Mouse (Mus musculus) cerebellum, adult 11 months (tissue): ENCODE measurements around the gene Slc10a1.
"Not testable (repeated sequence)": the region's sequence is repeated elsewhere in the genome, so short reads cannot be mapped to it uniquely, and the experiment has no call there.

Experiments used
- DNase-seq: peaks from one replicate; pipeline ENCODE4 v3.0.0; 2022

Gene Slc10a1

DNA sequence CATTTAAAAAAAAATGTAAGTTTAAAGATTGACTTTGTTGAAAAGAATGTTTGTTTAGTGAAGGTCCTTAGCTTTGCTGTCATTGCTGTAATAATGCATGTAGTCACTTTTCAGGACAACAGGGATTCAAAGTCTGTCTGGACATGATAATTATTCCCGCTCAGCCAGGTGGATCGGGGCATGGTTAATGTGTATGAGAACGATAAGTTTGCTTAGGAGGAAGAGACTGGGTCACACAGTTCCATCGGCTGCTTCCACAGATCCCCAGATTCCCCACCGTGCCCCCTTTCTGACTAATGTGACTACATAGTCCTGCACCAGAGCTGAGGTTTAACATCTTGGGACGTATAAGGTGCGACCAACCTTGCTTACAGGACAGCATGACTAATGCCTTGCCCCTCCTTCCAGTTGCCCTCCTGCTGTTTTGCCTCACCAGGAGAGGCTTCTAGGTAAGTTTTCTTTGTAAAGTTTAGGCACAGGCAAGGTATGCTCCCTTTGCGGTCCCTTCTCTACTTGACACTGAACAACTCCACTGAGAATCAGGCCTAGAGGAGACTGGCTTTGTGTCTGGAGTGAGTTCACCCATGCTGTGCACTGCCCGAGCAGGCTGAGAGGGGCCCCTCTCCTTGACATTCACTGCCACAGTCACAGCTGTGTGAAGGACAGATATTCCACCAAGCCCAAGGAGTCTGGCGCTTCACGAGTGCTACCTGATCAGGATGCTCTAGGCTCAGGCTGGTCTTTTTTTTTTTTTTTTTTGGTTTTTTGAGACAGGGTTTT is 2.3 kb downstream of the Slc10a1 start:
- no peak for DNase-seq

DNA sequence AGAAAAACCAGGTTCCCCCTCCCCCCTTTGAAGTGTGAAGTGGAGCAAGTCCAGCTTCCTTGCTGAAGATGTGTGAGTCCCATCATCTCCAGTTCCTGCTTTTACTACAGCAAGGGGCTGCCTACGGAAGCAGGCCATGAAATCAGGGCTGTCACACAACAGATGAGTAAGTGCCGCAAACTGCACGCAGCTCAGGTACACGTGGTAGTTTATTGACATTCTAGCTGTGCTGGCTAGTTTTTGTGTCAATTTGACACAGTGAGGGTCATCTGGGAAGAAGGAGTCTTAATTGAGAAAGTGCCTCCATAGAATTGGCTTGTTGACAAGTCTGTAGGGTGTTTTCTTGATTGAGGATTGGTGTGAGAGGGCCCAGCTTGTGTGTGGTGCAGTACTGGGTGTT is 5.9 kb downstream of the Slc10a1 start:
- no peak for DNase-seq

DNA sequence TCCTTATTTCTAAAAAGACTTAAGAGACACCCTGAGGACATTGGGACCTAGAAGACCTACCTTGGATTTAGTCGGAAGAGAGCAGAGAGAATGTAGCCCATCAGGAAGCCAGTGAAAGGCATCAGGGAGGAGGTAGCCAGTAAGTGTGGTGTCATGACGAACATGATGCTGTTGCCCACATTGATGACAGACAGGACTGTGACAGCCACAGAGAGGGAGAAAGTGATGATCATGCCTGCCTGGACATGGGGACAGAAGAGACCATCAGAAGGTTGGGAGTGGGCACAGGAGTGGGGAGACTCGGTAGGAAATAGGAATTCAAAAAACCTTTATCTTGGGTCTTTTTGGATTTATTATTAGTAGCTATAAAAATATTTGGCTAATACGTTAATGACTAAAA is 10.5 kb downstream of the Slc10a1 start:
- DNase-seq: no peak

DNA sequence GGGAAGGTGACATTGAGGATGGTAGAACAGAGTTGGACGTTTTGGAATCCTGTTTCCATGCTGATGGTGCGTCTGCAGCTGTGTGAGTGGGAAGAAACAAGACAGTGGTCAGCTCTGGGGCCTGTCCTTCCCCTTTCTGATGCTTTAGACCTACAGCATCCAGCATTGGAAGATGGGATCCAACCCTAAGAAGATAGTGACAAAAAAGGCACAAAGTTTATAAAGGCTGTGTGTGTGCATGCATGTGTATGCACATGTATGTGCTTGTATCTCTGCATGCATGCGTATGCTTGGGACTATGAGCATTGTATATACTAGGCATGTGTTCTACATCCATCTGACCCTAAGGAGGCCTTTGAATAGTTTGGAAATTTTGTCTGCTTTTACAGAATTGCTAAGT is 12.5 kb downstream of the Slc10a1 start:
- DNase-seq: no peak

DNA sequence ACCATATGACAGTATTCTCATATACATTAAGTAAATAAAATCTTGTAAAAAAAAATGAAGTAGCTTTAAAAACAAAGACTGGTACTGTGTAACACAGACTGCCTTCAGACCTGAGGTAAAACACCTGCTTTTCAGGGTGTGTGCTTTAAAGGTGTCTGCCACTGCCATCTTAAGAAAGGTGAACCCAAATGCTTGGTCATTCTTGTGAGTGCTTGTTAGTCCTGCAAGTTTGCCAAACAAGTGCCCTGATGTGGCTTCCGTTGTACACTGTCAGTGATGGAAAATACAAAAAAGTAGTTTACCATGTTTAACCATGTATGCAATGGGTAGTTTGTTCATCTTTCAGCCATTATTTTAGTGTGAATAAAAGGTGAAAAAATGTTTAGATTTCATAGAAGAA is 16.0 kb downstream of the Slc10a1 start:
- DNase-seq: no peak

DNA sequence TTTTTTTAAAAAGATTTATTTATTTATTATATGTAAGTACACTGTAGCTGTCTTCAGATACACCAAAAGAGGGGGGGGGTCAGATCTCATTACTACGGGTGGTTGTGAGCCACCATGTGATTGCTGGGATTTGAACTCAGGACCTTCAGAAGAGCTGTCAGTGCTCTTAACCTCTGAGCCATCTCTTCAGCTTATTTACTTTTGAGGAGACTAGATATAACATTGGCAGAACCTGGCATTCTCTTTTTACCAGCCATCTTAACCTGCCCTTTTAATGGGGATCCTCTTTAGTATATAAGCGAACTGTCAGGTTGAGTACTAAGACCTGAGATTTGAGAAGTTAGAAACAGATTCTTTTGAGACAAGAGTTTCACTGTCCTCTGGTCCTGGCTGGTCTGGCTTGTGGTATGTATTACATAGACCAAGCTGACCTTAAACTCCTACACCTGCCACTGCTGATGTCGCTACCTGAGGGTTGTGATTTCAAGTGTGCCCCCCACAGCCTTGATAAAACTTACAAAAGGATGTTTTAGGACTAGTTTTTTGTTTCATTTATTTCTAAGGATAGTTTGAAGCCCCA is 16.8 kb downstream of the Slc10a1 start:
- no peak for DNase-seq

DNA sequence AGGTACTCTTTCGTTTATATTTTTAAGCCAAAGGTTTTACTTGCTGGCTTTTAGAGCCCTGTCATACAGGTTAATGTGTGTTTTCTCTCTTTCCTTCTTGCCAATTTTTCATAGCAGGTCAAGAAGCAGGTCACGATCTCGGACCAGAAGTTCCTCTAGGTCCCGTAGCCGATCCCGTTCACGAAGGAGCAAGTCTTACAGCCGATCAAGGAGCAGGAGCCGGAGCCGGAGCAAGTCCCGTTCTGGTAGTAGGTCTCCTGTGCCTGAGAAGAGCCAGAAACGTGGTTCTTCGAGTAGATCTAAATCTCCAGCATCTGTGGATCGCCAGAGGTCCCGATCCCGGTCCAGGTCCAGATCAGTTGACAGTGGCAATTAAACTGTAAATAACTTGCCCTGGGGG is 18.9 kb downstream of the Slc10a1 start:
- not testable (repeated sequence) for DNase-seq

DNA sequence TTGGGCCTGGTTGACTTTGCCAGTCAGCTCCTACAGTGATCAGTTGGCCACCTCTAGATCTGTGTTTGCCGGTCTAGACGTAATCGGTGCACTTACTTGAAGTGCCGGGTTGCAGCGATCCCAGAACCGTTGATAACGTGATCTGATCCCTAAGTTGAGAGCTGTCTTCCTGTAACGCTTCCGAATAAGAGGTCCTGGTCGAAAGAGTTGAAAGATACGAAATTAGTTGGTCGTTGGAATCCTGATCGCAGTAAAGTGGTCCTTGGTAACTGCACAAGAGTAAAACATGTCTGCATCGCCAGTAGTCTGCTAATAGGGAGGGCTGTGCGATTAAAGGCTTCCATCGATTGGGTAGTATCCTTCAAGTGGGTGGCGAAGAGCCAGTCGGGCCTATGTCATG is 20.3 kb downstream of the Slc10a1 start:
- no peak for DNase-seq

DNA sequence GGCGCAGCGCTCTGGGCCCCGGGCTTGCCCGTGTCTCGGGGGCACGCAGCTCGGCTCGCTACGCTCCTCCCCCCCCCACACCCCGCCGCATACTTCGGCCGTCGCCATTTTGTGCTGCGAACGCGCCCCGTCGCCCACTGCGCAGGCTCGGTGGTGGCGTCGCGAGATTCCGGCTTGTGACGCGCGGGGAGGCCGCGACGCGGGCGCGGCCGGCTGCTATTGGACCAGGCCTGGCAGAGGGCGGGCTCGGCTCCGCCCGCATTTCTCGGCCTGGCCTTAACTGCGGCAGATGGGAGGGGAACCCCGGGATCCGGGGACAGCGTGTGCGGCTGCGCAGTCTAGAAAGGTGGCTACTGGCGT is 22.5 kb downstream of the Slc10a1 start:
- peak; percentile 93 for DNase-seq

DNA sequence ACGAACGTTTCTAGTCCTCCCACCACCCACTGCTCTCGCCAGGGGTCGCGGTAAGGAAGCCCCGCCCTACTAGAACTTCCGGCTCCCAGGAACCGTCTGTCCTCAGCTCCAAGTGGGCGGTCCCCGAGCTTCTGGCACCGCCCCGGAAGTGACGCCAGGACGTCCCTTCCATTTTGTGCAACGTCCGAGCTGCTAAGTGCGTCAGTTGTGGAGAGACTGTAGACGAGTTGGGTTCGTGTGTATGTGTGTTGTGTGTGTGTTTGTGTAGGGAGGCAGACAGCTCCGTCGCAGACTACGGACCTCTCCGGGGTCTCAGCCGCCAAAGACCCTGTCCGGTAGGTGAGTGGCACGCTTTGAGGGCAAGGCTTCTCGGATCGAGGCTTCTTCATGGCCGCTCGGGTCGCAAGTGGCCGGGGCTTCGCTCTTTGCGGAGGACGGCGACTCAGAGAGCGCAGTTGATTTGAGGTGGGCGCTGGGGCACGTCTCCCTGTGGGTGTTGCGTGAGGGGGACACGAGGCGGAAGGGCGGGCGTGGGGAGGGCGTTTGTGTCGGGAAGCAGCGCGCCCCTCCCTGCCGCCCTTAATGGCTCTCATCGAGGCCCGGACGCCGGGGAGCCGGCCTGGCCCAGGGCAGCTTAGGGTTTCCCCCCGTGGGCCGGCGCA is 23.0 kb downstream of the Slc10a1 start, which contains the start of gene Srsf5:
TSS of gene Srsf5 (plus strand) at position 171 of the 662 bp plus-strand sequence.
- peak; percentile 97 for DNase-seq

DNA sequence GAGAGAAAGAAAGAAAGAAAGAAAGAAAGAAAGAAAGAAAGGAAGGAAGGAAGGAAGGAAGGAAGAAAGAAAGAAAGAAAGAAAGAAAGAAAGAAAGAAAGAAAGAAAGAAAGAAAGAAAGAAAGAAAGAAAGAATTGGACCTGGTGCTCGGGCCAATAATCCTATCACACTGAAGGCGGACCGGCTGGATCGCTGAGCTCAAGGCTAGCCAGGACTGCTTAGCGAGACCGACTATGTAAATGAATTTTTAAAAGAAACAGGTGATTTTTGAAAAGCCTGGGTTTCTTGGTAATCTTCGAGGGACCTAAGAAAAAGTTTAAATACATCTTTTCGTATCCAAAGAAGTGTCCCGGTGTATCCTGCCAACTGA is 23.6 kb downstream of the Slc10a1 start:
- DNase-seq: not testable (repeated sequence)

DNA sequence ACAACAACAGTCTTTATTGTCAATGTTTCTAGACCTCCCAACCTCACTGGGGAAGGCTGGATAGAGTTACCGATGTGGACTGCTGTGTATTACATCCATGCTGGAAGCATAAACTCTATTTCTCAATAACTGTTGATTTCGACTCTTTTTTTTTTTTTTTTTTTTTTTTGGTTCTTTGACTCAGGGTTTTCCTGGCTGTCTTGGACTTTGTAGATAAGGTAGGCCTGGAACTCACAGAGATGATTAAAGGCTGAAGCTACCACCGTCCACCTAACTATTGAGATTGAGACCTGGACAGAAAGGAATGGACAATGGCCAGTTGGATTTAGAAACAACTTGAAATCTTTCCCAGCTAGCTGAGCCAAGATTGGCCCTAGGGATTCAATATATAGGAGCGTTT is 24.3 kb downstream of the Slc10a1 start:
- no peak for DNase-seq

DNA sequence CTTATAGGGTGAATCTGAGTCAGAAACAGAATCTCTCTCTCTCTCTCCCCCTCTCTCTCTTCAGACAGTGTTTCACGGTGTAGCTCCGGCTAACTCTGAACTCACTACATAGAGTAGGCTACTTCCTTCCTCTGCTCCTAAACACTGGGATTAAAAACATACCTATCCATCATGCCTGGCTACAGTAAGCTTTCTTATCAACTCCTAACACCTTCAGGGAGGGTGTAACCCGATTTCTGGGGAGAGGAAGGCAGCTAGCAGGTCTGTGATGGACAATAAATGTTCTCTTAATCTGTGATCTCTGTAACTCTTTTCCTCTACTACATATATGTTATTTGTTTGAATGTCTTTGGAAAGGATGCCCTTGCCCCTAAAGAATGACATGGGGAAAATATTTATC is 25.1 kb downstream of the Slc10a1 start:
- DNase-seq: no peak

DNA sequence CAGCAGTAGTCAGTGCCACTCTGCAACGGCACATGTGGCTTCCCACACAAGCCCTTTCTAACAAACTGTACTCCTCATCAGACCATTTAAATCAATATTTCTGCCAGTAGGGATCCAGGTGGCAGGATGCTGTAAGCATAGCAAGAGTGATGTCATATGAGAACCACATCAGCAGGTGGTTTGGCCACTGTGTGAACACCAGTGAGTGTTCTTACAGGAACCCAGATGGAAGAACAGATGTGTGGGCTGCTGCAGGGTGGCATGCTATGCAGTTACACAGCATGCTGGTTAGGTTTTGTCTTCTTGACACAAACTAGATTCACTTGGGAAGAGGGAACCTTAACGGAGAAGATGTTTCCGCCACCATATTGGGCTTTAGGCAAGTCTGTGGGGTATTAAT is 26.6 kb downstream of the Slc10a1 start:
- DNase-seq: no peak

DNA sequence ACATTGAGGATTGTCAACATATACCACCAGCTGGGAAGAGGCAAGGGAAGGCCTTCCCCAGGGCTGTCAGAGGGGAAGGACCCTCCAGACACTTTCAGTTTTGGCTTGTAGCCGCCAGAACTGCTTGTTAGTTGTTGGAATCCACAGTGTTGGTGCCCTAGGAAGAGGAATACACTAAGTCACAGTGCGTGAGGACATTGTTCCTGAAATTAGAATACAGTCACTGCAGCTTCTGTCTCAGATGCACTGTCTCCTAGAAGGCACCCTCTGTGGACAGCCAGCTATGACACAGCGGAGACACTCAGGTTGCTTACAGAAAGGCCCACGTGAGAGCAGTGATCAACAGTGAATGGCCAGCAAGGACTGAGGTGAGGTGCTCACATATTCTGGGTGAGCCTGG is 29.3 kb downstream of the Slc10a1 start:
- DNase-seq: no peak

DNA sequence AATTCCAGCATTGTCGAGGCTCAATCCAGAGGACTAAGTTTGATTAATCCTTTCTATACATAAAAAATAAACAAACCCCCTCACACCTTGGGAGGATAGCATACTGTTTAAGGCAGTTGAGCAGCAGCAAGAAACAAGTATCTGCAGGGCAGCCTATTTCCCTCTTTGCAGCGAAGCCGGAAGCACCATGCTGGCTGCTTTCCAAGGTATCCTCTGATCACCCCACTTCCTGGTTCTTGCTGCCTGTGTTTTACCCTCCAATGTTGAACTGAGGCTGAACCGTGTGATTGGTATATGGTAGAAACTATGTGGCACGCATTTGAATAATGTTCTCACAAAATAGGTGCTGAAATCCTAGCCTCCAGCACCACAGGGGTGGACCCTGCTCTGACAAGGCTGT is 29.9 kb downstream of the Slc10a1 start:
- no peak for DNase-seq

DNA sequence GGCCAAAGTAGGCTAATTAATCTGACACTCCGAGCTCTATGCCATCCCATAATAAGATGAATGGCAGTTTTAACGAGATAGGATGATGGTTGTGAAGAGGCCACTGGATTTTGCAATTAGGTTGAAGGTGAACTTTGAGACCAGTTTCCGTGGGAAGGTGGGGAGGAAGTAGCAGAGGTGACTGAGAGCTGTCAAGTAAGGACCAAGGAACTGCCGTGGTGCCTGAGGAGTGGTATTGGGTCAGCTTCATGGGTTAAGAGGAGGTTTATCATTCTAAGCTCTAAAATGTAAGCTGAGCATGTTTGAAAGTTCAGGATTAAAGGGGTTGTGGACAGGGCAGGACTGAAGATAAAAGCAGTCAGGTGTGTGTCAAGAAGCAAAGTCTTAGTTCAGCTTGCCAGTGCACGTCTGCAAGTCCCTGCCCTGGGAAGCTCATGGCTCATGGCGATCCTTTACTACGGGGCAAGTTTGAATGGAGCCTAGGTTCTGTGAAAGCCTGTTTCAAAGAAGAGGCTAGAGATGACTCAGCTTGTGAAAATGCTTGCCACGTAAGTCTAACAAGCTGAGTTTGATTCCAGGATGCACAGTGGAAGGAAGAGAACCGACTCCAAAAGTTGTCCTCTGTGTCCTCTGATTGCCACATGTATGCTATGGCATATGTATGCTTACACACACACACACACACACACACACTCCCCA is 31.0 kb downstream of the Slc10a1 start:
- DNase-seq: no peak

DNA sequence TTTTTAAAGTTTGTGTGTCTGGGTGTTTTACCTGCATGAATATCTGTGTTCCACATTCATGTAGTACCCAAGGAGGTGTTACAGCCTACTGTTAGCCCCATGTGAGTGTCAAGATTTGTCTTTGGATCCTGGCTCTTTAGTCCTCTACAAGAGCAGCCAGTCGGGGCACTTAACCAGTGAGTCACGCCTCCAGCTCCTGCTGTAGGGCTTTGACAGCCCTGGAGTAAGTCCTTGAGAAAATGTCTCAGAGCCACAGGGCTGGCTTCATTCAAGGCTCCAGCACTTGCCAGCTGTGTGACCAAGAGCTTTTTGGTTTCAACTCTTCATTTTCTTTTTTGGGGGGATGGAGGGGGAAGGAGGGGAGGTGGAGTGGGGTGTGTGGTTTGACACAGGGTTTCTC is 31.8 kb downstream of the Slc10a1 start:
- DNase-seq: no peak

DNA sequence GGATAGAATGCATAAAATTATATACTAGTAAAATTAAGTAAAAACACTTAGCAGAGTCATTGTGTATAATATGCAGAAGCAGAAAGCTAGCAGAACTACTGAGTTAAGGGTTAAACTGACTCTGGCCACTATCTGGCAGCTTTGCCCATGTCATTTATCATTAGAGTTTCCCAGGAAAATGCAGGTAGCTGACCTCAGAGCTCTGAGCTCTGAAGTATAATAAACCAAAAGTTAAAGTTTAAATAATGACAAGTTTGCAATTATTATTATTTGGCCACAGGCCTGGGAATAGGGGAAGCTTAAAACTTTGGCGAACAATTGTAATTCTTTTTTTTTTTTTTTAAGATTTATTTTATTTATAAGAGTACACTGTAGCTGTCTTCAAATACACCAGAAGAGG is 35.6 kb downstream of the Slc10a1 start:
- no peak for DNase-seq

DNA sequence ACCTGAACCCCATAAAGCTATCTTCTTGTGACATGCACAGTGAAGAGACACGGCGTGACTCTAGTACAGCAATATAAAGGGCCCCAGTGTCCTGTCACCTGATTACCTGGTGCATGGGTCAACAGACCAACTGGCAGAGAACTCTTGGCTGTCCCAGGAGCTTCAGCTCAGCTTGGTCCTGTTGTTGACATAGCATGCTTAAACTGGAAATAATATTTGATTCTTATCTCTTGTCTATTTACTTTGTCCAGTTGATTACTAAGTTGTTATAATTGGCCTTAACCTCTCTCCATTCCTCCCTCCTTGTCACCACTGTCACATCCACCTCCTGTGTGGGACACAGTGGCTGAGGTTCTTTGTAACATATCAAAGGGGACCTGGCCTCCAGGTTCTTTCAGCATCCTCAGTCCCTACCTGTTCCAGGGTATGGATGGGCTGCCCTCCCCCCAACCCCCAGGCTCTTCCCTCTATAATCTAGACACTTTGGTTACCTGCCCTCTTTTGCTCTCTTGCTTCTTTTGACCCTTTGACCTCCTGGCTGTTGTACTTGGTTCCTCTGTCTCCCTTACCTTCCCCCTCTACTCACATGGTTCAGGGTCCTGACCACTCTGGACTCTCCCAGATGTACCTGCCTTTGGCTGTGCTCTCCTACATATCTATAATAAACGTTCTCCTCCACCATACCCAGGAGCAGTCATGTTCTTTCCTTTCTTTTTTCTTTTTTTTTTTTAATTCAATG is 36.9 kb downstream of the Slc10a1 start:
- DNase-seq: no peak

DNA sequence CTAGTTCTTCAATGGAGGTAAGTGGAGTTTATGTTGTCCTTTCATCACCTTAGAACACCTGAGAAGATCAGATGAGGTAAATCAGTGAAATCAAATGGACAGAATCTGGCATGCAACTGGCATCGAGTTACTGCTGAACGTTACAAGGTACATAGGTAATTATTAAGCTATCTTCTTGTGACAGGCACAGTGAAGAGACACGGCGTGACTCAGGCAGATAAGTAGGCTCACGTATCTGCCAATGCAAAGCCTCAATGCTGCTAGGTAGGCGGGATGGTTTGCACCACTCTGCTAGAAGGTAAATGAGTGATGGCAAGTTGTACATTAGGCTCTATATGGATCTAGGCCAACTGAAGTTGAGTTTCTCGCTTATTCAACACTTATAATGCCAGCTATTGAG is 38.4 kb downstream of the Slc10a1 start:
- DNase-seq: no peak

DNA sequence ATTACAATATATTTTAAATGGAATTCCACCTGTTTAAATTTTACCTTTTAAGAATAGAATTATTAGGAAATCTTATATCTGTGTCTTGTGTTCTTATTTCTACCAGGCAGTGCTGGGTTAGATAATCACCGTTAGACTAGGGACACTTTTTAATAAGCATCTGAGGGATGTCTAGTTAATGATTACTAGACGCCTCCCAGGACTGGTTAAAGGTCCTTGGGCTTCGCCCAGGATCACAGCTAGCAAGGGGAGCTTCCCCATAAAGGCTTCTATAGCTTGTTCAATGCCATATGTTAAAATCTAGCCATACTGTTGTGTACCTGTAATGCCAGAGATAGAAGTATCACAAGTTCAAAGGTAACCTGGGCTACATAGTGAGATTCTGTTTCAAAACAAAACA is 39.6 kb downstream of the Slc10a1 start:
- no peak for DNase-seq

DNA sequence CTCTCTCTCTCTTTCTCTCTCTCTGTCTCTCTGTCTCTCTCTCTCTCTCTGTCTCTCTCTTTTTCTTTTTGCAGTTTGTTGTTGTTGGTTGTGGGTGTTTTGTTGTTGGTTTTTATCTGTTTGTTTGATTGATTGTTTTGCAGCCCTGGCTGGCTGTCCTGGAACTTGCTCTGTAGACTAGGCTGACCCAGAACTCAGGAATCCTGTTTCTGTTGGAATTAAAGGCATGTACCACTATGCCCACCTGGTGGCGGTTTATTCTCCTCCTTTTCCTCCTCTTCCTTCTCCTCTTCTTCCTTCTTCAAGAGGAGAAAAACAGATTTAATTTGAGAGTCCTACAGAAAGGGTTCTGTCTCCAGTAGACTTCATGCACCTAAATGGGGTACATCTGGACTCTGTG is 41.0 kb downstream of the Slc10a1 start:
- no peak for DNase-seq
